Mouse (Mus musculus) hematopoietic stem cell, adult 5-6 weeks (primary cell): ENCODE measurements around the gene Ankrd11. TPM values are rescaled to one million over a fixed set of nuclear protein-coding genes. Genes with fewer than 3 reads are reported as not detected.

Experiments used
- ATAC-seq, 2 experiments: fragments of 125-278 bp in 1 of 2; replicated peaks in 1 of 2; 2 replicates each; pipeline ENCODE4 v1.8.0; 2016 to 2017; ENCODE audit warnings: inconsistent platforms in 2 of 2, mild to moderate bottlenecking in 2 of 2, moderate number of reproducible peaks in 2 of 2, low read depth in 1 of 2, moderate TSS enrichment in 1 of 2; ENCODE audit not compliant: low FRiP score in 2 of 2, poor library complexity in 2 of 2, severe bottlenecking in 2 of 2, insufficient read depth in 1 of 2, low TSS enrichment in 1 of 2
- total RNA-seq: library from RNA; stranded (forward); fragments of 172-1452, 232-1000 nt; gene quantifications from 2 replicates; pipeline ENCODE4 v1.2.3, GENCODE M21; 2017

Ankrd11 gene
- total RNA-seq, 1 experiment from 2014 or later, result 99.2 TPM

GRCm38 (mm10) chr8:122954090-122954799 is 87.8 kb downstream of the Ankrd11 start:
- no peak for ATAC-seq

GRCm38 (mm10) chr8:122953028-122953427 is 89.0 kb downstream of the Ankrd11 start:
- no peak for ATAC-seq

- no peak for ATAC-seq
Observed at GRCm38 (mm10) chr8:122951456-122951855, 90.6 kb downstream of the Ankrd11 start.

GRCm38 (mm10) chr8:122949701-122950100 is 92.4 kb downstream of the Ankrd11 start:
- no peak for ATAC-seq

- ATAC-seq, result no peak
Observed at GRCm38 (mm10) chr8:122945775-122946174, 96.3 kb downstream of the Ankrd11 start.

GRCm38 (mm10) chr8:122942803-122943713 is 99.0 kb downstream of the Ankrd11 start:
- ATAC-seq, result peak in 1 of 2 experiments; percentile 63; a peak in 2 of 4 replicates

- peak in 1 of 2 experiments; percentile 55; a peak in 1 of 4 replicates for ATAC-seq
Observed at GRCm38 (mm10) chr8:122938591-122938990, 103.5 kb downstream of the Ankrd11 start.

GRCm38 (mm10) chr8:122938170-122938569 is 103.9 kb downstream of the Ankrd11 start:
- ATAC-seq, result no peak

GRCm38 (mm10) chr8:122937545-122938053 is 104.5 kb downstream of the Ankrd11 start:
- ATAC-seq, result no peak

- ATAC-seq, result no peak
Observed at GRCm38 (mm10) chr8:122935912-122936311, 106.2 kb downstream of the Ankrd11 start.

- no peak for ATAC-seq
Observed at GRCm38 (mm10) chr8:122935118-122935517, 107.0 kb downstream of the Ankrd11 start.

GRCm38 (mm10) chr8:122933973-122934372 is 108.1 kb downstream of the Ankrd11 start:
- ATAC-seq, result peak in 1 of 2 experiments; percentile 34; a peak in 1 of 4 replicates

GRCm38 (mm10) chr8:122932561-122932959 is 109.5 kb downstream of the Ankrd11 start:
- peak; percentile 20 to 53; a peak in 2 of 4 replicates for ATAC-seq

GRCm38 (mm10) chr8:122931834-122932560 is 110.1 kb downstream of the Ankrd11 start:
- ATAC-seq, result 0 out of 4 replicates have a peak, but pooled peaks of 1 of the 2 experiments have one; percentile 33

GRCm38 (mm10) chr8:122928631-122929224 is 113.3 kb downstream of the Ankrd11 start:
- ATAC-seq, result peak; percentile 46 to 47; a peak in 2 of 4 replicates

- ATAC-seq, result no peak
Observed at GRCm38 (mm10) chr8:122927841-122928240, 114.2 kb downstream of the Ankrd11 start.

GRCm38 (mm10) chr8:122926782-122927181 is 115.3 kb downstream of the Ankrd11 start:
- ATAC-seq, result no peak
